Mouse (Mus musculus) spleen, adult 12 weeks (tissue): ENCODE results near the gene Lrrd1.
"Not testable (repeated sequence)": the region's sequence is repeated elsewhere in the genome, so short reads cannot be mapped to it uniquely, and the experiment has no call there.

Source experiments
- DNase-seq: peaks from one replicate; pipeline ENCODE4 v3.0.0; 2022; ENCODE audit warnings: low spot score

The Lrrd1 gene

GRCm38 (mm10) chr5:3845026-3845425, at the start of gene Lrrd1:
Gene Lrrd1 (plus strand): TSS chr5:3845173.
- no peak for DNase-seq

- not testable (repeated sequence) for DNase-seq
These were observed 47.9 kb upstream of the Lrrd1 start for GRCm38 (mm10) chr5:3797101-3797500.

DNA sequence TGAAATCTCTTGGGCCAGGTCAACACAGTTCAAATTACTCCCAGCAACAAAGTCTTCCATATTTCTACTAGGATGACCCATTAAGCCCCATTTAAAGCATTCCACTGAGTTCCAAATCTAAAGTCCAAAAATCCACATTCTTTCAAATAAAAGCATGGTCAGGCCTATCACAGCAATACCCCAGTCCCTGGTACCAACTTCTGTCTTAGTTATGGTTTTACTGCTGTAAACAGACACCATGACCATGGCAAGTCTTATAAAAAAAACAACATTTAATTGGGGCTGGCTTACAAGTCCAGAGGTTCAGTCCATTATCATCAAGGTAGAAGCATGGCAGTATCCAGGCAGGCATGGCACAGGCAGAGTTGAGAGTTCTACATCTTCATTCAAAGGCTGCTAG, 46.3 kb upstream of the Lrrd1 start:
- not testable (repeated sequence) for DNase-seq

GRCm38 (mm10) chr5:3800041-3800440, 44.9 kb upstream of the Lrrd1 start:
- no peak for DNase-seq

DNA sequence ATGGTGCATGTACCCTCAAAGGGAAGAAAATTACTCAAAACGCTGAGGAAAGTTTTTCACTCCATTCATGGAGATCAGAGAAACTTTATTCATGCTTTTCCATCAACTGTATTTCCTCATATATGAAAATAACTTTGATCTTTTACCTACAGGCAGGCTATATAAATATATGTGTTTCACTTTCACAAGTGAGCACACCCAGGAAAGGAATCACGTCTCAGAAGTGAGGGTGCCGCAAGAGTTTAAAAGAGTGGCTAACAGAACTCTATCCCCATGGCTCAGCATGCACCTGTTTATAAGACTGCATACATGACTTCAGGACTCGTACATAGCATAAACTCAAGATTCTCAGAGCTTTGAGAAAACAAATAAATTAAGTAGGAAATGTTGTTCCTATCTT, 44.1 kb upstream of the Lrrd1 start:
- no peak for DNase-seq

DNA sequence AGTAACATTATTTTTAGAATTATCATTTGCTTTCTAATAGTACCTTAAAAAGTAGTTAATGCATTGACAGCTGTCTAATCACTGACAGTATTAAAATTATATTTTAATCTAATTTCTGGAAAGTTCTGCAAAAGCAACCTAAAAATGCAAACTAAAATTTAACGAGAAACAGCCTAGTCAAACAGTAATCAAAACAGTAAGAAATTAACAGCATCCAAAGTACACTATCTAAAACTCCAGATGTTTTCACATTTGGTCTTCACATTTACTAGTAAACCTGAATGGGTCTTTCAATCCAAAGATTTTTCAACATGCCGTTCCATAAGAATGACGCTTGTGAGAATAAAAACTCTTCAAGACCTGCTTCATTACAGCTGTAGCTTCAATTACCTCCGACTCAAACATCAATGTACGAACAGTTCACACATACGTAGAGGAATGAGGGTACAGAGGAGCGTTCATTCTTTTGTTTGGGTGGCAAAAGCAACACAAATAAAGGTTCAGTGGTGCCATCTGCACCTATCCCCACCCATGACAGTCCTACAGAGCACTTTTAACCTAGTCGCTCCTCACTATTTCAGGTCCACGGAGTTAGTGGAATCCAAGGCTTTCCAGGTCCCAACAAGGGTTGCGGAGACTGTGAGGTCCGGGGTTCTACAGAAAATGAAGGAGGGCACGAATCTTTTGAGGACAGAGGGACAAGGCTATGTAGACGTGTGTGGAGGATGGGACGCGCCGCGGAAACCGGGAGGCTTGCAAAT, 43.1 kb upstream of the Lrrd1 start:
- DNase-seq: no peak

GRCm38 (mm10) chr5:3802433-3803291, 42.3 kb upstream of the Lrrd1 start, which contains the start of the genes Ankib1 and Krit1:
Gene Ankib1 (minus strand): TSS chr5:3802925.
Gene Krit1 (plus strand): TSS chr5:3803184.
- peak; percentile 83 for DNase-seq

DNA sequence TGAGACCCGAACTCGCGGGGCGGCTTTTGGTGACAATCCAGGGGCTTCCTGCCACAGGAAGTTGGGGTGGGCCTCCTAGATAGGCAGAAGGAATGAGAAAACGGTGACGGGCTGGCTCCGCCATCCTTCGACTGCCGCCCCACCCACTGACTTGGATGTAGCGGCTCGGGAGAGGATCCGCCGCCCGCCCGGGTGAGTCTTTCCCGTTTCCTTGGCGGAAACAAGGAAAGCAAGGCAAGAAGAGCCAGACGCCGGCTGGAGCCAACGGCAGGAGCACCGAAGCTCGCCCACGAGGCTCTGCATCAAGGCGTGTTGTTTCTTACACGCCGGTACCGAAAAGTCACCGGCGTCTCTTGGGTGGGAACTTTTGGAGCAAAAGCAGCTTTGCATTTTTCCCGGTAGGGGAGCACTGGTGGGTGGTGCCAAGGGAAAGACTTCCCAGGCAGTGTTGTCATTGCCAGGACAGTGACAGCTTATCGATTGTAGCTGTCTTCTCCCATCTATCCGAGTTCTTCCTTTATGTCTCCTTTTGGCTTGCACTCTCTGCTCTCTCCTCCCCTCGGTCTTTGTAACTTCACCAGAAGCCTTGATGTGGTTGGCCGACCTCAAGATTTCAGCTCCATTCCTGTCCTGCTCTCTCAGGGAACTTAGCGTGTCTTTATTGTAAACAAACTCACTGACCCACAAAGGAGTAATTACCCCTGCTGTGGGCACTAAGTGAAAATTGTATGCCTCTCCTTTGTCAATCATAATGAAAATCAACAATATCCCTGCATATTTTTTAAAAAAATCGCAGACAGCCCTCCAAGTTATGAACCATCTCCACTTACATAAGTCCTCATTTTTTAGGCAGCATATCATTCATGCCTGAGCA, 41.4 kb upstream of the Lrrd1 start:
- DNase-seq: no peak

DNA sequence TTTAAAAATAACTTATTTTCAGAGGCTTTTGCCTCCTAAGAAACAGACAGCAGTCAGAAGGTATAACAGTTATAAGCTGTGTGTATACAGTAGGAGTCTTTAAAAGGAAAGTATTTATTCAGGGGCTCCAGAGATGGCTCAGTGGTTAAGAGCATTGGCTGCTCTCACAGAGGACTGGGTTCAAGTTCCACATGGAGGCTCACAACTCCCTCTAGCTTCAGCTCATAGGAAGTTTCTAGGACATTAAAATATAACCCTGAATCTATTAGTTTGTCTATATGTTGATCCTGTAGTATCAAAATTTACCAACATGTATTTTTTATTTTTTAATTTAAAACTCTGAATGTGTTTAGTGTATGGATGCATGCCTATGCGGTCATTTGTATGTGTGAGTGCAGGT, 36.5 kb upstream of the Lrrd1 start:
- DNase-seq: no peak

- no peak for DNase-seq
These were observed 10.9 kb upstream of the Lrrd1 start for GRCm38 (mm10) chr5:3834107-3834506.

GRCm38 (mm10) chr5:3870161-3870560, 25.2 kb downstream of the Lrrd1 start:
- DNase-seq: no peak

GRCm38 (mm10) chr5:3872348-3872747, 27.4 kb downstream of the Lrrd1 start:
- DNase-seq: no peak

DNA sequence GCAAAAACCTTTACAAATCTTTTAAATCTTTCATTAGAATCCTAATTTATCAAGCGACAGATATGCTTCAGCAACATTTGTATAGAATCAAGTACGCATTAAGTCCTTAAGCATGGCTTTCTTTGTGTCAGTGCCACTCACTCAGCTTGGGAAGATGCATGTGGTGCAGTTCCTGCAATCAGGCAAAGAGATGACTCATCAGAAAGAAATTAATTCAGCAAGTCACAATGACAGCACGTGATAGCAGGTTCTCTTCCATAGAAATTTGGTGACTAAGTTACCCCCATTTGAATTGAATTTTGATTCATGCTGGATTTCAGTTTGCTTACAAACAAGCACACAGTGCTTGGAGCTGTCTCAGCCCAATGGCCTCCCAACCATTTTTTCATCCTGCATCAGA, 28.5 kb downstream of the Lrrd1 start:
- no peak for DNase-seq

- DNase-seq: not testable (repeated sequence)
These were observed 41.9 kb downstream of the Lrrd1 start for GRCm38 (mm10) chr5:3886862-3887261.

- DNase-seq: no peak
These were observed 44.2 kb downstream of the Lrrd1 start for GRCm38 (mm10) chr5:3889201-3889600.

DNA sequence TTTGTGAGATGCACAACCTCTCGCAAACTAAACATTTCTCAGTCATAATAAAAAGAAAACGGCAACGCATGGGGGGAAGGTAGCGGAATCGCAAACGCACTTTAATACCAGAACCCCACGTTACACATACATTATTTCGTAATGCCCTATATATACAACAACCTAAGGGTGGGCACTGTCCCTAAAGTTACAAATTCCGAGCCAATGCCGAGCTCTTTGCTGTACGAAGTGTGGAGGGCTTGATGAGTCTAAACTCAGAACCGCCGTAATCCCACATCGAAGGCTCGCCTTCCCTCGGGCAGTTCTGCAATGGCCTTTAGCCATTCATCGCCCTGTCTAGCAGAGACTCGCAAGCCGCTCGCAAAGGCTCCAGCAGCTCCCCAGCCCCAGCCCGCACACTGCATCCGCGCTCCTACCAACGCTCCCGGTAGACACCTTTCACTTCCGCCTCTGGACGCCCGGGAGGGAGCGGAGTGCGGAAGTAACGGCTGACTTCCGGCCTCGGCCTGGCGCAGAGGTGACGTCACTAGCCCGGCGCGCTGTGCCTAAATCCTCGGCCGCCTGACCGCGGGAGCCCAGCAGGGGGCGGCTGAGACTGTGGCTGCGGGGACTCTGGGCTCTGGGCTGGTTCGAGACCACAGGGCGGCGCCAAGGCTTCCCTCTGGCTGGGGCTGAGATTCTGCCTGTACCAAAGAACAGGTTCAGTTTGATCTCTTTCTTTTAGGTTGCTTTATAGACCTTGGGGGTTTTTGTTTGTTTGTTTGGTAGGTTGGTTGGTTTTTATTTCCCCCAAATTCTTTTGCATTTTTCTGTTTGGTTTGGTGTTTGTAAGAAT, 48.7 kb downstream of the Lrrd1 start, which contains the start of gene Mterf1a:
Mterf1a (minus strand) TSS at position 475 of the 835 bp plus-strand sequence.
- peak; percentile 7 for DNase-seq

DNA sequence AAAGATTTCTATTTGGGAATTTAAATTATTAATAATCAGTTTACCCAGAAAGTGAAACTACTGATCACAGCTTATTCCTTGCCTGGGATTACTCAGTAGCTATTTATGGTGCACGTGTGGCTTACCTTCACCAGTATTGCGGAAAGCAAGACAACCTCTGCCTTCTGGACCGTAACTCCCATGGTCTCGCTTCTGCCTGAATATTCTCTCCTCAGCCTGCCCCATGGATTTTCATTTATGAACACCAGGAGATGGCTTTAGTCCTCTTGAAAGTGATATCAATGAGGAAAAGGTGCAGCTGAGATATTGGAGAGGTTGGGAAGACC, 49.3 kb downstream of the Lrrd1 start:
- DNase-seq: not testable (repeated sequence)

DNA sequence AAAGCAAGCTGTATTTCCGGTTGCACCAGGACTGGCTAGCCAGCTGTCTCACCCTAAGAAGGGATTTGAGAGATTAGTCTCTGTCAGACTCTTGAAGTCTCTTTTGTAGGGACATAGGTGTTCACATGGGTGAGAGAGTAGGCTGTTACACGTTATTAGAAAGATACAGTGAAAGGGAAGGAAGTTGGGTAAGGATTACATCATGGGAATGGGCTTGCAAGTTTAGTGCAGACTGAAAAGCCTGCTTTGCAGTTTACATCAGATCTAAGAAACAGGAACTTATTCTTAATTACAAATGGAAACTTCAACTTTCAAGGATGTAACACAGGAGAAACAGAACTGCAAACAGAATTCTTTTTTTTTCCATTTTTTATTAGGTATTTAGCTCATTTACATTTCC, 60.5 kb downstream of the Lrrd1 start:
- no peak for DNase-seq
